Mouse (Mus musculus) kidney, embryonic 15.5 days (tissue): Measurements from ENCODE around the gene Ltbp2. TPM values are rescaled to one million over a fixed set of nuclear protein-coding genes. Genes with fewer than 3 reads are reported as not detected.

Experiments used
- ATAC-seq: fragments of 200-750 bp; cut with Nextera tagmentation; replicated peaks from 2 replicates; pipeline ENCODE4 v1.8.0; 2017; ENCODE audit warnings: moderate TSS enrichment; ENCODE audit not compliant: low FRiP score
- H3K27ac ChIP-seq: fragments of 300-500 bp; sonication (generic); 2 replicates; pipeline ENCODE4 v1.5.1; 2015; ENCODE audit warnings: mild to moderate bottlenecking, inconsistent platforms
- H3K27me3 ChIP-seq: fragments of 300-500 bp; sonication (generic); 2 replicates; pipeline ENCODE4 v1.6.1; 2015; ENCODE audit warnings: inconsistent platforms
- H3K36me3 ChIP-seq: fragments of 300-500 bp; sonication (generic); 2 replicates; pipeline ENCODE4 v1.6.1; 2015; ENCODE audit warnings: inconsistent platforms
- H3K4me1 ChIP-seq: fragments of 300-500 bp; sonication (generic); 2 replicates; pipeline ENCODE4 v1.6.1; 2015; ENCODE audit warnings: inconsistent platforms
- H3K4me2 ChIP-seq: fragments of 300-500 bp; sonication (generic); 2 replicates; pipeline ENCODE4 v1.6.1; 2015; ENCODE audit warnings: moderate library complexity, mild to moderate bottlenecking, inconsistent platforms
- H3K4me3 ChIP-seq: fragments of 300-500 bp; sonication (generic); replicated peaks from 2 replicates; pipeline ENCODE4 v1.5.1; 2015; ENCODE audit warnings: mild to moderate bottlenecking, inconsistent platforms
- H3K9ac ChIP-seq: fragments of 300-500 bp; sonication (generic); 2 replicates; pipeline ENCODE4 v1.6.1; 2015; ENCODE audit warnings: mild to moderate bottlenecking, inconsistent platforms
- H3K9me3 ChIP-seq: fragments of 300-500 bp; sonication (generic); replicated peaks from 2 replicates; pipeline ENCODE4 v1.6.1; 2016; ENCODE audit warnings: inconsistent platforms
- WGBS: fragments of 180-500 bp; shearing (Covaris S2); methylation state at CpG from one replicate; pipeline ENCODE4 v1.1.7; 2015; ENCODE audit warnings: mixed read lengths; 5-methylcytosine and 5-hydroxymethylcytosine counted together
- polyA plus RNA-seq: library from polyadenylated mRNA; unstranded; fragments of >200 nt; fragmentation: Nextera tagmentation; extraction: Ambion mirVana; gene quantifications from 2 replicates; pipeline ENCODE4 v1.2.1, GENCODE M21; 2015

The Ltbp2 gene
- polyA plus RNA-seq, 1 experiment from 2014 or later: 0.62 TPM

GRCm38 (mm10) chr12:84830438-84830837 is 45.9 kb downstream of the Ltbp2 start:
- Histone ChIP-seq H3K36me3 (no peaks in the 10 kb centered on the region), H3K4me2 (no peak overlapping the region), H3K27me3 (0 out of 2 replicates have a peak, but pooled peaks cover 7% of the 10 kb centered on the region), H3K9ac (no peak overlapping the region), H3K4me1 (no peaks in the 10 kb centered on the region), H3K4me3 (no peak overlapping the region), H3K27ac (no peak overlapping the region), H3K9me3 (no peaks in the 10 kb centered on the region)
- ATAC-seq: no peak
- WGBS: 90% methylated on average over 5 of the region's 5 CpGs

- Histone ChIP-seq H3K9ac (no peak overlapping the region), H3K36me3 (no peaks in the 10 kb centered on the region), H3K4me1 (0 out of 2 replicates have a peak, but pooled peaks cover under 1% of the 10 kb centered on the region), H3K27ac (no peak overlapping the region), H3K4me3 (no peak overlapping the region), H3K9me3 (no peaks in the 10 kb centered on the region), H3K27me3 (0 out of 2 replicates have a peak, but pooled peaks cover 7% of the 10 kb centered on the region), H3K4me2 (no peak overlapping the region)
- WGBS: 82% methylated on average over 10 of the region's 10 CpGs
- no peak for ATAC-seq
Measured at GRCm38 (mm10) chr12:84829913-84830312, 46.4 kb downstream of the Ltbp2 start.

- 76% methylated on average over 20 of the region's 20 CpGs for WGBS
- H3K36me3 ChIP-seq: no peaks in the 10 kb centered on the region
- H3K9ac ChIP-seq: no peak overlapping the region
- ATAC-seq: no peak
- no peak overlapping the region for H3K27ac ChIP-seq
- H3K4me3 ChIP-seq: no peak overlapping the region
- no peaks in the 10 kb centered on the region for H3K9me3 ChIP-seq
- H3K4me1 ChIP-seq: 0 out of 2 replicates have a peak, but pooled peaks cover 3% of the 10 kb centered on the region
- H3K27me3 ChIP-seq: 0 out of 2 replicates have a peak, but pooled peaks cover 7% of the 10 kb centered on the region
- H3K4me2 ChIP-seq: no peak overlapping the region
Measured at GRCm38 (mm10) chr12:84829109-84829724, 47.1 kb downstream of the Ltbp2 start.

GRCm38 (mm10) chr12:84827384-84827933 is 48.9 kb downstream of the Ltbp2 start:
- Histone ChIP-seq H3K27me3 (0 out of 2 replicates have a peak, but pooled peaks cover 7% of the 10 kb centered on the region), H3K9ac (no peak overlapping the region), H3K27ac (no peak overlapping the region), H3K4me1 (0 out of 2 replicates have a peak, but pooled peaks cover 3% of the 10 kb centered on the region), H3K4me3 (no peak overlapping the region), H3K4me2 (no peak overlapping the region), H3K36me3 (no peaks in the 10 kb centered on the region), H3K9me3 (no peaks in the 10 kb centered on the region)
- 62% methylated on average over 8 of the region's 8 CpGs for WGBS
- ATAC-seq: no peak

- Histone ChIP-seq H3K27ac (no peak overlapping the region), H3K4me3 (no peak overlapping the region), H3K9ac (no peak overlapping the region), H3K4me2 (no peak overlapping the region), H3K4me1 (0 out of 2 replicates have a peak, but pooled peaks cover 3% of the 10 kb centered on the region), H3K36me3 (no peaks in the 10 kb centered on the region), H3K27me3 (0 out of 2 replicates have a peak, but pooled peaks cover 4% of the 10 kb centered on the region), H3K9me3 (no peaks in the 10 kb centered on the region)
- ATAC-seq: no peak
- 63% methylated on average over 5 of the region's 5 CpGs for WGBS
Measured at GRCm38 (mm10) chr12:84824203-84824602, 52.1 kb downstream of the Ltbp2 start.

GRCm38 (mm10) chr12:84823601-84824000 is 52.7 kb downstream of the Ltbp2 start:
- H3K27me3 ChIP-seq: no peaks in the 10 kb centered on the region

GRCm38 (mm10) chr12:84819236-84820168 is 56.8 kb downstream of the Ltbp2 start:
- H3K27me3 ChIP-seq: no peaks in the 10 kb centered on the region
- H3K9ac ChIP-seq: no peak overlapping the region
- no peaks in the 10 kb centered on the region for H3K4me1 ChIP-seq
- no peak overlapping the region for H3K4me3 ChIP-seq
- H3K4me2 ChIP-seq: no peak overlapping the region
- H3K36me3 ChIP-seq: no peaks in the 10 kb centered on the region
- no peak overlapping the region for H3K27ac ChIP-seq
- WGBS: 87% methylated on average over 13 of the region's 13 CpGs
- no peaks in the 10 kb centered on the region for H3K9me3 ChIP-seq
- ATAC-seq: no peak; the same call in 1 of the 2 replicates

More at GRCm38 (mm10) chr12:84823601-84824000, 52.7 kb downstream of the Ltbp2 start:
- Histone ChIP-seq H3K27ac (no peak overlapping the region), H3K36me3 (no peaks in the 10 kb centered on the region), H3K9me3 (no peaks in the 10 kb centered on the region), H3K4me3 (no peak overlapping the region), H3K4me1 (0 out of 2 replicates have a peak, but pooled peaks cover 3% of the 10 kb centered on the region), H3K9ac (no peak overlapping the region), H3K4me2 (no peak overlapping the region)
- 77% methylated on average over 7 of the region's 7 CpGs for WGBS
- no peak for ATAC-seq

- no peaks in the 10 kb centered on the region for H3K36me3 ChIP-seq
- no peak overlapping the region for H3K4me2 ChIP-seq
- H3K27ac ChIP-seq: no peak overlapping the region
- no peaks in the 10 kb centered on the region for H3K9me3 ChIP-seq
- H3K4me3 ChIP-seq: no peak overlapping the region
- no peaks in the 10 kb centered on the region for H3K4me1 ChIP-seq
- H3K27me3 ChIP-seq: no peaks in the 10 kb centered on the region
- no peak for ATAC-seq
- 68% methylated on average over 4 of the region's 4 CpGs for WGBS
- no peak overlapping the region for H3K9ac ChIP-seq
Measured at GRCm38 (mm10) chr12:84818496-84818895, 57.8 kb downstream of the Ltbp2 start.

- H3K27me3 ChIP-seq: no peaks in the 10 kb centered on the region
- ATAC-seq: no peak
- WGBS: 67% methylated on average over 3 of the region's 3 CpGs
- H3K9me3 ChIP-seq: no peaks in the 10 kb centered on the region
- no peak overlapping the region for H3K4me2 ChIP-seq
- H3K36me3 ChIP-seq: no peaks in the 10 kb centered on the region
- no peak overlapping the region for H3K4me3 ChIP-seq
- H3K9ac ChIP-seq: no peak overlapping the region
- H3K27ac ChIP-seq: no peak overlapping the region
- H3K4me1 ChIP-seq: no peaks in the 10 kb centered on the region
Measured at GRCm38 (mm10) chr12:84814663-84815325, 61.5 kb downstream of the Ltbp2 start.

GRCm38 (mm10) chr12:84813773-84814172 is 62.6 kb downstream of the Ltbp2 start:
- Histone ChIP-seq H3K4me3 (no peak overlapping the region), H3K4me1 (0 out of 2 replicates have a peak, but pooled peaks cover 4% of the 10 kb centered on the region), H3K27me3 (no peaks in the 10 kb centered on the region), H3K9ac (no peak overlapping the region), H3K27ac (no peak overlapping the region), H3K9me3 (no peaks in the 10 kb centered on the region), H3K4me2 (no peak overlapping the region), H3K36me3 (no peaks in the 10 kb centered on the region)
- WGBS: 58% methylated on average over 7 of the region's 7 CpGs
- ATAC-seq: no peak

GRCm38 (mm10) chr12:84812004-84812403 is 64.3 kb downstream of the Ltbp2 start:
- Histone ChIP-seq H3K27me3 (no peaks in the 10 kb centered on the region), H3K27ac (no peak overlapping the region), H3K4me1 (peaks cover 15% of the 10 kb centered on the region), H3K9me3 (no peaks in the 10 kb centered on the region), H3K4me3 (no peak overlapping the region), H3K36me3 (no peaks in the 10 kb centered on the region), H3K9ac (no peak overlapping the region), H3K4me2 (no peak overlapping the region)
- ATAC-seq: no peak
- WGBS: 49% methylated on average over 3 of the region's 3 CpGs
